Mouse (Mus musculus) intestine, embryonic 15.5 days (tissue): ENCODE measurements around the gene Oprd1. TPM values are rescaled to one million over a fixed set of nuclear protein-coding genes. Genes with fewer than 3 reads are reported as not detected.
A peak's percentile ranks its signal among the peaks of the same experiment; 100 is the strongest.

Experiments used
- ATAC-seq: fragments of 200-750 bp; cut with Nextera tagmentation; 2 replicates; pipeline ENCODE4 v1.8.0; 2017; ENCODE audit warnings: moderate TSS enrichment, moderate library complexity
- H3K27ac ChIP-seq: fragments of 300-500 bp; sonication (generic); 2 replicates; pipeline ENCODE4 v1.5.1; 2015; ENCODE audit warnings: mild to moderate bottlenecking, inconsistent platforms
- H3K27me3 ChIP-seq: fragments of 300-500 bp; sonication (generic); replicated peaks from 2 replicates; pipeline ENCODE4 v1.6.1; 2015; ENCODE audit warnings: inconsistent platforms
- H3K36me3 ChIP-seq: fragments of 300-500 bp; sonication (generic); 2 replicates; pipeline ENCODE4 v1.6.1; 2015; ENCODE audit warnings: inconsistent platforms
- H3K4me1 ChIP-seq: fragments of 300-500 bp; sonication (generic); replicated peaks from 2 replicates; pipeline ENCODE4 v1.6.1; 2015; ENCODE audit warnings: inconsistent platforms
- H3K4me2 ChIP-seq: fragments of 300-500 bp; sonication (generic); replicated peaks from 2 replicates; pipeline ENCODE4 v1.6.1; 2015; ENCODE audit warnings: mild to moderate bottlenecking, inconsistent platforms
- H3K4me3 ChIP-seq: fragments of 300-500 bp; sonication (generic); replicated peaks from 2 replicates; pipeline ENCODE4 v1.5.1; 2015; ENCODE audit warnings: inconsistent platforms
- H3K9ac ChIP-seq: fragments of 300-500 bp; sonication (generic); 2 replicates; pipeline ENCODE4 v1.6.1; 2015; ENCODE audit warnings: inconsistent platforms
- H3K9me3 ChIP-seq: fragments of 300-500 bp; sonication (generic); 2 replicates; pipeline ENCODE4 v1.6.1; 2016; ENCODE audit warnings: inconsistent platforms
- WGBS: fragments of 180-500 bp; shearing (Covaris S2); methylation state at CpG from one replicate; pipeline ENCODE4 v1.1.7; 2015; 5-methylcytosine and 5-hydroxymethylcytosine counted together
- polyA plus RNA-seq: library from polyadenylated mRNA; unstranded; fragments of >200 nt; fragmentation: Nextera tagmentation; extraction: Ambion mirVana; gene quantifications from 2 replicates; pipeline ENCODE4 v1.2.1, GENCODE M21; 2015

Oprd1 gene
- polyA plus RNA-seq, 1 experiment from 2014 or later, result 0.28 TPM

GRCm38 (mm10) chr4:132065578-132065977 is 78.7 kb downstream of the Oprd1 start:
- Histone ChIP-seq H3K36me3 (no peaks in the 10 kb centered on the region), H3K4me3 (no peak overlapping the region), H3K4me2 (no peak overlapping the region), H3K9ac (no peak overlapping the region), H3K9me3 (no peaks in the 10 kb centered on the region), H3K27me3 (no peaks in the 10 kb centered on the region), H3K27ac (no peak overlapping the region), H3K4me1 (peaks cover 21% of the 10 kb centered on the region; the same call in 1 of the 2 replicates)
- no peak for ATAC-seq
- WGBS, result 79% methylated on average over 3 of the region's 3 CpGs

DNA sequence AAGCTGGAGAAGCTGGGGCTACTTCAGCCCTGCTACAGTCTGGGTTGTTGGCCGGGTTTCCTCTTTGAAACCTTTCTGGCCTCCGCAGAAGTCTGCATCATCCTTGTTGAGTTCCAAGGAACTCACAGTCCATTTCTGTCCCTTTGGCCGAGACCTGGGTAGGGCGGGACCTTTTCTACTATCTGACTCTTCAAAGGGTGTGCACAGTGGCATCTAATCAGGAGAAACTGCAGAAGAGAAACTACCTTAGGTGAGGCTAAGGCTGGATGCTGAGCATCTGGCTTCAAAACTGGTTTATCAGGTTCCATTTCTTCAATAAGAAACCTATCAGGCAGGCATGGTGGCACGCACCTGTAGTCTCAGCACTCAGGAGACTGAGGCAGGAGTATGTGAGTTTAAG is 79.7 kb downstream of the Oprd1 start:
- WGBS, result 61% methylated on average over 5 of the region's 5 CpGs
- Histone ChIP-seq H3K4me3 (no peak overlapping the region), H3K9me3 (no peaks in the 10 kb centered on the region), H3K27ac (peak overlapping the region; percentile 29; the same call in 1 of the 2 replicates), H3K9ac (no peak overlapping the region), H3K4me1 (peaks cover 21% of the 10 kb centered on the region; the same call in 1 of the 2 replicates), H3K27me3 (no peaks in the 10 kb centered on the region), H3K4me2 (no peak overlapping the region), H3K36me3 (no peaks in the 10 kb centered on the region)
- peak; percentile 76 for ATAC-seq

- Histone ChIP-seq H3K36me3 (no peaks in the 10 kb centered on the region), H3K4me1 (peaks cover 21% of the 10 kb centered on the region; the same call in 1 of the 2 replicates), H3K4me3 (no peak overlapping the region), H3K9me3 (no peaks in the 10 kb centered on the region), H3K27ac (no peak overlapping the region; the same call in 1 of the 2 replicates), H3K27me3 (no peaks in the 10 kb centered on the region), H3K4me2 (no peak overlapping the region), H3K9ac (no peak overlapping the region)
- WGBS, result 56% methylated on average over 17 of the region's 17 CpGs
- peak; percentile 52 for ATAC-seq
These were observed 81.1 kb downstream of the Oprd1 start for GRCm38 (mm10) chr4:132062934-132063884.

- H3K36me3 ChIP-seq, result no peaks in the 10 kb centered on the region
- H3K4me2 ChIP-seq, result no peak overlapping the region
- peaks cover 21% of the 10 kb centered on the region; the same call in 1 of the 2 replicates for H3K4me1 ChIP-seq
- H3K27me3 ChIP-seq, result no peaks in the 10 kb centered on the region
- 57% methylated on average over 8 of the region's 8 CpGs for WGBS
- no peak overlapping the region for H3K27ac ChIP-seq
- H3K9ac ChIP-seq, result no peak overlapping the region
- no peak overlapping the region for H3K4me3 ChIP-seq
- H3K9me3 ChIP-seq, result no peaks in the 10 kb centered on the region
- no peak for ATAC-seq
These were observed 82.0 kb downstream of the Oprd1 start for GRCm38 (mm10) chr4:132062289-132062688.

Other genes with a start within 250 kb of the Oprd1 start
- 0.74 and 1.2 TPM in 2 replicates for gene Tmem200b, start 222.7 kb downstream of the Oprd1 start, polyA plus RNA-seq
- gene Gm10300, start 69.8 kb downstream of the Oprd1 start, polyA plus RNA-seq, result 0.08 and 0.16 TPM in 2 replicates
- 50.0 and 54.2 TPM in 2 replicates for gene Epb41, start 69.2 kb downstream of the Oprd1 start, polyA plus RNA-seq
- gene Ythdf2, start 67.8 kb upstream of the Oprd1 start, polyA plus RNA-seq, result 70.6 and 86.5 TPM in 2 replicates
- gene Gmeb1, start 117.1 kb upstream of the Oprd1 start, polyA plus RNA-seq, result 27.8 and 31.3 TPM in 2 replicates
- 37.7 and 39.8 TPM in 2 replicates for gene Taf12, start 129.9 kb upstream of the Oprd1 start, polyA plus RNA-seq
- gene Rab42, start 158.9 kb upstream of the Oprd1 start, polyA plus RNA-seq, result 3.6 and 3.9 TPM in 2 replicates
- gene Trnau1ap, start 185.1 kb upstream of the Oprd1 start, polyA plus RNA-seq, result 74.5 and 82.9 TPM in 2 replicates
- gene Rcc1, start 209.1 kb upstream of the Oprd1 start, polyA plus RNA-seq, result 90.5 and 90.9 TPM in 2 replicates